Comparison of ENCODE assay signal across 8 mouse cellular contexts in the genomic region with DNA sequence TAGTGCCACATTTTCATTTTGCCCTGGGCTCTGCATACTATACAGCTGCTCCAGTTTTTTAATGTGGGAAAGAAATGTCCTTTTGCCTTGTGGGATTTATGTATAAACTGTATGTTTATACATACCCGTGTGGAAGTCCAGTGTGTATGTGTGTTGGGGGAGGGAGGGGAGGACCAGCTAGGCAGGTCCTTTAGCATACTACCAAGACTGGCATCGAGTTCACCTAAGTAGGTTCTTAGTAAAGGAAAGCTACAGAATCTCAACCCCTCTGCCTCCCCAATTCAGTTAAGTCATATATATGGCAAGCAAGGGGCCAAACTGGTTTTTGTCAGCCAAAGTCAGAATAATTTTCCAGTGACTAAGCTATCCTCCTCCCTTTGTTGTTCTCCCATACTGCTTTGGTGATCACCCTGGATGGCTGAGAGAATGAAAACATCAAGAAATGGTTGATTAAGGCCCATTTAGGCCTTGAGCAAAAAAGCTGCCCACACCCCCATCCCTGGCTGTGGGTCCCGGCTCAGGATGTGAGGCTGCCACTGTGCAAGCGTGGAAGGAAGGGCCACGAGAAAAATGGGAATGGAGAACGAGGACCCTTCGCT. TPM values are rescaled to one million over a fixed set of nuclear protein-coding genes. Genes with fewer than 3 reads are reported as not detected.
DNase-seq lines count a peak whose midpoint lies in the region; ATAC-seq and TF ChIP-seq lines count a peak whose summit lies in the region.

No protein-coding gene starts in this region.

- WGBS in kidney, embryonic 14.5 days: 26% methylated on average over 7 of the region's 7 CpGs
- 19% methylated on average over 7 of the region's 7 CpGs for WGBS in bone marrow, adult 2 months
- WGBS in hindbrain, embryonic 11.5 days: 25% methylated on average over 7 of the region's 7 CpGs
- 24% methylated on average over 7 of the region's 7 CpGs for WGBS in midbrain, embryonic 13.5 days

- 0 out of 2 replicates have a peak, but pooled peaks cover 5% of the 10 kb centered on the region for H3K4me1 ChIP-seq in kidney, embryonic 14.5 days (ENCODE audit: control insufficient read depth, insufficient read depth, low read length)
- no peaks in the 10 kb centered on the region; the same call in 1 of the 2 replicates for H3K4me1 ChIP-seq in bone marrow, adult 2 months (ENCODE audit: control insufficient read depth, insufficient read depth, low read length)
- H3K4me1 ChIP-seq in hindbrain, embryonic 11.5 days (replicated peaks; ENCODE audit: control insufficient read depth, insufficient read depth, low read length): peaks cover 4% of the 10 kb centered on the region; the same call in 1 of the 2 replicates
- H3K4me1 ChIP-seq in midbrain, embryonic 13.5 days (replicated peaks): peaks cover 6% of the 10 kb centered on the region

- peak overlapping the region; percentile 33 for H3K4me3 ChIP-seq in kidney, embryonic 14.5 days (ENCODE audit: low read length)
- H3K4me3 ChIP-seq in bone marrow, adult 2 months (replicated peaks; ENCODE audit: control insufficient read depth, low read depth, low read length): peak overlapping the region; percentile 91
- peak overlapping the region; percentile 31 for H3K4me3 ChIP-seq in hindbrain, embryonic 11.5 days (ENCODE audit: low read depth, low read length)
- H3K4me3 ChIP-seq in midbrain, embryonic 13.5 days (replicated peaks): peak overlapping the region; percentile 34

- no peak for DNase-seq in kidney, postnatal 14 days
- DNase-seq in hindbrain, embryonic 11.5 days (ENCODE audit: low spot score): no peak
- no peak for DNase-seq in embryo, embryonic 10.5 days (ENCODE audit: low spot score)
- DNase-seq in frontal cortex, postnatal 36 days (ENCODE audit: low spot score in 2 of 2): no peak
- no peak for DNase-seq in spleen, postnatal 4 days (ENCODE audit: low spot score in 2 of 2)

- peak; percentile 32 for ATAC-seq in kidney, embryonic 14.5 days (ENCODE audit: low FRiP score, low TSS enrichment)
- peak; percentile 59 for ATAC-seq in hindbrain, embryonic 11.5 days (ENCODE audit: low FRiP score)
- ATAC-seq in midbrain, embryonic 13.5 days: peak; percentile 71

- no peak for TF ChIP-seq CTCF in bone marrow, adult 2 months (IDR thresholded peaks at IDR 0.05; ENCODE audit: control insufficient read depth, insufficient read depth, low read length)

- peak overlapping the region; percentile 53; the same call in 1 of the 2 replicates for H3K9ac ChIP-seq in kidney, embryonic 14.5 days (ENCODE audit: low read depth, low read length)
- H3K9ac ChIP-seq in hindbrain, embryonic 11.5 days (ENCODE audit: low read depth, low read length): peak overlapping the region; percentile 64
- H3K9ac ChIP-seq in midbrain, embryonic 13.5 days (replicated peaks): peak overlapping the region; percentile 60

- no peak overlapping the region for H3K27ac ChIP-seq in kidney, embryonic 14.5 days (ENCODE audit: low read depth, low read length)
- peak overlapping the region; percentile 83 for H3K27ac ChIP-seq in bone marrow, adult 2 months (ENCODE audit: control insufficient read depth, insufficient read depth, low read depth, low read length, poor library complexity)
- peak overlapping the region; percentile 62; the same call in 1 of the 2 replicates for H3K27ac ChIP-seq in hindbrain, embryonic 11.5 days (ENCODE audit: low read depth, low read length)
- H3K27ac ChIP-seq in midbrain, embryonic 13.5 days: peak overlapping the region; percentile 82

- peak overlapping the region; percentile 51 for H3K4me2 ChIP-seq in kidney, embryonic 14.5 days (replicated peaks; ENCODE audit: low read depth, low read length)
- peak overlapping the region; percentile 53 for H3K4me2 ChIP-seq in hindbrain, embryonic 11.5 days (replicated peaks; ENCODE audit: low read depth, low read length)
- peak overlapping the region; percentile 56 for H3K4me2 ChIP-seq in midbrain, embryonic 13.5 days (replicated peaks)

- no peak for TF ChIP-seq POLR2A in bone marrow, adult 2 months (IDR thresholded peaks at IDR 0.05; ENCODE audit: borderline replicate concordance, control insufficient read depth, low read depth, low read length)

- H3K36me3 ChIP-seq in kidney, embryonic 14.5 days (ENCODE audit: control insufficient read depth, insufficient read depth, low read length): no peaks in the 10 kb centered on the region
- no peaks in the 10 kb centered on the region for H3K36me3 ChIP-seq in hindbrain, embryonic 11.5 days (ENCODE audit: control insufficient read depth, insufficient read depth, low read length)
- H3K36me3 ChIP-seq in midbrain, embryonic 13.5 days: no peaks in the 10 kb centered on the region

- H3K27me3 ChIP-seq in kidney, embryonic 14.5 days (ENCODE audit: control insufficient read depth, insufficient read depth, low read length): no peaks in the 10 kb centered on the region
- H3K27me3 ChIP-seq in hindbrain, embryonic 11.5 days (ENCODE audit: control insufficient read depth, insufficient read depth, low read length): no peaks in the 10 kb centered on the region
- H3K27me3 ChIP-seq in midbrain, embryonic 13.5 days: 0 out of 2 replicates have a peak, but pooled peaks cover 2% of the 10 kb centered on the region

- no peaks in the 10 kb centered on the region for H3K9me3 ChIP-seq in kidney, embryonic 14.5 days (ENCODE audit: control insufficient read depth, low read length)
- no peaks in the 10 kb centered on the region for H3K9me3 ChIP-seq in hindbrain, embryonic 11.5 days (ENCODE audit: control insufficient read depth, low read length)
- no peaks in the 10 kb centered on the region for H3K9me3 ChIP-seq in midbrain, embryonic 13.5 days

RNA-seq across cellular contexts. Expression of gene Stat1, which starts 6.1 kb away (rescaled TPM):
- polyA plus RNA-seq in kidney, embryonic 14.5 days (2014; fragmentation: Nextera tagmentation; extraction: Ambion mirVana): 16.7 and 20.0 TPM in 2 replicates
- 20.8 and 28.8 TPM in 2 replicates for polyA plus RNA-seq in bone marrow, adult 2 months (2011; ENCODE audit: insufficient read depth, insufficient read length, low replicate concordance, missing spikeins)
- 18.0 and 20.1 TPM in 2 replicates for polyA plus RNA-seq in hindbrain, embryonic 11.5 days (2014; fragmentation: Nextera tagmentation; extraction: Ambion mirVana)
- polyA plus RNA-seq in midbrain, embryonic 13.5 days (2015; fragmentation: Nextera tagmentation; extraction: Ambion mirVana): 12.0 and 13.5 TPM in 2 replicates

Comparison
In these comparisons a context has a peak if more than half of its experiments do, and no peak if none do; other contexts are left out.
1. H3K4me3 ChIP-seq: peak in every context shown above with its lines; median percentile 91 in bone marrow, adult 2 months; 34 in midbrain, embryonic 13.5 days; 33 in kidney, embryonic 14.5 days; 31 in hindbrain, embryonic 11.5 days.